Mouse (Mus musculus): Measurements from ENCODE around the gene Gnb4. TPM values are rescaled to one million over a fixed set of nuclear protein-coding genes. Genes with fewer than 3 reads are reported as not detected.

Gene Gnb4
- polyA plus RNA-seq, 1 experiment: 0.05 TPM

- H3K9me3 ChIP-seq (ENCODE audit: control insufficient read depth, low read length): no peaks in the 10 kb centered on the region
- H3K27me3 ChIP-seq (ENCODE audit: control insufficient read depth): no peaks in the 10 kb centered on the region
- TF ChIP-seq TAL1 (IDR thresholded peaks at IDR 0.05; ENCODE audit: low read length) (no peak), GATA1 (IDR thresholded peaks at IDR 0.05; ENCODE audit: low read length) (no peak)
- no peaks in the 10 kb centered on the region for H3K36me3 ChIP-seq (ENCODE audit: control insufficient read depth)
- no peak overlapping the region for H3K4me3 ChIP-seq (replicated peaks)
- H3K4me1 ChIP-seq (ENCODE audit: control insufficient read depth): peaks cover 5% of the 10 kb centered on the region
Measured at GRCm38 (mm10) chr3:32599328-32599727, 17.1 kb downstream of the Gnb4 start.

DNA sequence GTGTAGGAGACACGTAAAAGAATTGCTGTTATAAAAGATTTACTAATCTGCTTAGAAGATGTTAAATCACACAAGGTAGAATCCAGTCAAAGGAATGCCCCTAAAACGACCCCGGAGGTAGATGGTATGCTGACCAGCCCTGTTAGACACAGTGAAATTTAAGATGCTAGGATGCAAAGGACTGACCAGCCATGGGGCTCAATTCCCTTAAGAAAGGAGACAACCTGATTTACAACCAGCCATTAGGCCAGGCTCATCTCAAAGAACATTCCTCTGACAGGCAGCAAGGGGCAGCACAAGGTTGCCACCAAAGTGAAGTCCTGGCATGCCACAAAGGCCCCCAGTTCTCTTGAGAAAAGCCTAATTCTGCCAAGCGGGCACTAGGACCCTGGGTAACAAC, 21.3 kb downstream of the Gnb4 start:
- TF ChIP-seq TAL1 (IDR thresholded peaks at IDR 0.05; ENCODE audit: low read length) (no peak), GATA1 (IDR thresholded peaks at IDR 0.05; ENCODE audit: low read length) (no peak)
- no peak overlapping the region for H3K4me3 ChIP-seq (replicated peaks)

DNA sequence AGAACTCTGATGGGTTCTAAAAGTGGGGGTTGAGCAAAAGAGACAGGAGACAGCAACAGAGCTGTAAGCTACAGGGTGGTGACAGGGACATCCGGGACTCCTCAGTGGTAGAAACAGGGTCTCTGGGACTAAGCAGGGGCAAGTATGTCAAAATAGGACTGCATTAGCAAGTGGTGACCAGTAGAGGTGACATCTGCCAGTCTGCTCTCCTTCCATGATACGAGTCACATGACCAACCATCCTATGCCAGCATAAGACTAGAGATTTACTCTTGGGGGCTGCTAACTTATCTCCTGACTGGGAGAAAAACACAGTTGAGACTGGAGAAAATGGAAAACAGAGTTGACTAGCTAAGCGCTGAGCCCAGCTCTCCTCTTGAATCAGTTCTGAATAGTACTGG, 30.1 kb downstream of the Gnb4 start:
- H3K4me3 ChIP-seq (replicated peaks): no peak overlapping the region
- H3K9me3 ChIP-seq (ENCODE audit: control insufficient read depth, low read length): no peaks in the 10 kb centered on the region
- H3K36me3 ChIP-seq (ENCODE audit: control insufficient read depth): peaks cover 14% of the 10 kb centered on the region
- TF ChIP-seq GATA1 (IDR thresholded peaks at IDR 0.05; ENCODE audit: low read length) (no peak), TAL1 (IDR thresholded peaks at IDR 0.05; ENCODE audit: low read length) (no peak)
- H3K4me1 ChIP-seq (ENCODE audit: control insufficient read depth): no peaks in the 10 kb centered on the region
- H3K27me3 ChIP-seq (ENCODE audit: control insufficient read depth): no peaks in the 10 kb centered on the region

More for the DNA sequence above, 21.3 kb downstream of the Gnb4 start:
- Histone ChIP-seq H3K9me3 (ENCODE audit: control insufficient read depth, low read length) (no peaks in the 10 kb centered on the region), H3K27me3 (ENCODE audit: control insufficient read depth) (no peaks in the 10 kb centered on the region), H3K4me1 (ENCODE audit: control insufficient read depth) (peaks cover 5% of the 10 kb centered on the region), H3K36me3 (ENCODE audit: control insufficient read depth) (no peaks in the 10 kb centered on the region)

DNA sequence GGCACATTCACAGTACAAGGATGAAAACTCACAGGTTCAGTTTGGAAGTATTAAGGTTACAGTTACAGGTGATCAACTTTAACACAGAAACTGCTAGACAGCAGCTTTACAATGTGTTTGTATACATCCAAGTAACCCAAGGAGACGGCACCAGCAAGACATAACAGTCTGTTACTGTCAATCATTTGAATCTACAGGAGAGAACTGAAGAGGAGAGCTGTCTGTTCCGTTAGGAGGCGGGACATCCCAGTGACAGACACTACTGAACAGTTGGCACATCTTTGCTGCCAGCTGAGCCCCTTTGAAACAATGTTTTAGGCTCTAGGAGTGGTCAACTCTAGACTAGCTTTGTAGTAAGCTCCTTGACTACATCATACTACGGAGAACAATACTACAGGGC, 32.9 kb downstream of the Gnb4 start:
- H3K9me3 ChIP-seq (ENCODE audit: control insufficient read depth, low read length): no peaks in the 10 kb centered on the region
- no peaks in the 10 kb centered on the region for H3K27me3 ChIP-seq (ENCODE audit: control insufficient read depth)
- TF ChIP-seq GATA1 (IDR thresholded peaks at IDR 0.05; ENCODE audit: low read length) (no peak), TAL1 (IDR thresholded peaks at IDR 0.05; ENCODE audit: low read length) (no peak)
- H3K4me1 ChIP-seq (ENCODE audit: control insufficient read depth): no peaks in the 10 kb centered on the region
- peaks cover 28% of the 10 kb centered on the region for H3K36me3 ChIP-seq (ENCODE audit: control insufficient read depth)
- no peak overlapping the region for H3K4me3 ChIP-seq (replicated peaks)

- peaks cover 41% of the 10 kb centered on the region for H3K36me3 ChIP-seq (ENCODE audit: control insufficient read depth)
- H3K4me1 ChIP-seq (ENCODE audit: control insufficient read depth): no peaks in the 10 kb centered on the region
- no peak for TF ChIP-seq TAL1 (IDR thresholded peaks at IDR 0.05; ENCODE audit: low read length)
- TF ChIP-seq GATA1 (IDR thresholded peaks at IDR 0.05; ENCODE audit: low read length): no peak
- H3K9me3 ChIP-seq (ENCODE audit: control insufficient read depth, low read length): no peaks in the 10 kb centered on the region
- no peak overlapping the region for H3K4me3 ChIP-seq (replicated peaks)
- H3K27me3 ChIP-seq (ENCODE audit: control insufficient read depth): no peaks in the 10 kb centered on the region
Measured at GRCm38 (mm10) chr3:32581911-32582310, 34.5 kb downstream of the Gnb4 start.

DNA sequence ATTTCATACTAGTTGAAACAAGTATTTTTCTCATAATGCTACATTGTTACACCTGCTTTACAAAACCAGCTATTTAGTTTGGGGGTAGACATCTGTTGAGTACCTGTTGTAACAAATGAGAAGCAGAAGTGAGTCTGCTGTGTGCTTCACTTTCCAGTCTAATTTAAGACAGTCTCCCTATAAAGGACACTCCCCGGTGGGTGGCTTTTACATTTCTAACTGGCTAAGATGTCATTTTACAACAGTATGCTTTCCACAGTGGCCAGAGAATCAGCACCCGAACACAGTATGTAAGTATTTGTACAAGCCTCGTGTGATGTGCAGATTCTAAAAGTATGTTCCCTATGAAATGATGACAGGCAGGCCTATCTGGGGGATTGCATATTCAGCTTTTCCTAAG, 35.6 kb downstream of the Gnb4 start:
- H3K36me3 ChIP-seq (ENCODE audit: control insufficient read depth): peaks cover 52% of the 10 kb centered on the region

GRCm38 (mm10) chr3:32578772-32579171, 37.6 kb downstream of the Gnb4 start:
- Histone ChIP-seq H3K4me3 (replicated peaks) (no peak overlapping the region), H3K36me3 (ENCODE audit: control insufficient read depth) (peaks cover 69% of the 10 kb centered on the region), H3K9me3 (ENCODE audit: control insufficient read depth, low read length) (no peaks in the 10 kb centered on the region), H3K4me1 (ENCODE audit: control insufficient read depth) (no peaks in the 10 kb centered on the region), H3K27me3 (ENCODE audit: control insufficient read depth) (no peaks in the 10 kb centered on the region)
- TF ChIP-seq TAL1 (IDR thresholded peaks at IDR 0.05; ENCODE audit: low read length) (no peak), GATA1 (IDR thresholded peaks at IDR 0.05; ENCODE audit: low read length) (no peak)

More for the DNA sequence above, 35.6 kb downstream of the Gnb4 start:
- Histone ChIP-seq H3K9me3 (ENCODE audit: control insufficient read depth, low read length) (no peaks in the 10 kb centered on the region), H3K27me3 (ENCODE audit: control insufficient read depth) (no peaks in the 10 kb centered on the region), H3K4me1 (ENCODE audit: control insufficient read depth) (no peaks in the 10 kb centered on the region), H3K4me3 (replicated peaks) (no peak overlapping the region)
- TF ChIP-seq GATA1 (IDR thresholded peaks at IDR 0.05; ENCODE audit: low read length): no peak
- no peak for TF ChIP-seq TAL1 (IDR thresholded peaks at IDR 0.05; ENCODE audit: low read length)

DNA sequence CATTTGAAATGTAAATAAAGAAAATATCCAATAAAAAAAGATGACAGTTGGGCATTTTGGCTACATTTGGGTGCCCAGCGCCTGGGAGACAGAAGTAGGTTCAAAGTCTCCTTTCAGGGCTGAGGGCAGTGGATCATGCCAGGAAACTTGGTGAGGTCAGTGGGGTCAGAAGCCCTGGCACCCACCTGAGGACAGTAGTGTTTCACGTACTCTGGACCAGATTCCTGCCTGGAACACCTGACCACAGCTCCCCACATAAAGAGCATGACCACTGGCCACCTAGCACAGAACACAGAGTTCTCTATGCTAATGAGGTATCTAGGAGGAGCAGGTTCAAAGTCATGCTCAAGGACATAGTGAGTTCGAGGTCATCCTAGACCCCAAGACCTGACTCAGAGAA, 41.2 kb downstream of the Gnb4 start:
- H3K4me1 ChIP-seq (ENCODE audit: control insufficient read depth): no peaks in the 10 kb centered on the region
- H3K9me3 ChIP-seq (ENCODE audit: control insufficient read depth, low read length): no peaks in the 10 kb centered on the region
- TF ChIP-seq GATA1 (IDR thresholded peaks at IDR 0.05; ENCODE audit: low read length): no peak
- no peak for TF ChIP-seq TAL1 (IDR thresholded peaks at IDR 0.05; ENCODE audit: low read length)
- H3K36me3 ChIP-seq (ENCODE audit: control insufficient read depth): peaks cover 74% of the 10 kb centered on the region
- no peaks in the 10 kb centered on the region for H3K27me3 ChIP-seq (ENCODE audit: control insufficient read depth)
- no peak overlapping the region for H3K4me3 ChIP-seq (replicated peaks)

- Histone ChIP-seq H3K9me3 (ENCODE audit: control insufficient read depth, low read length) (no peaks in the 10 kb centered on the region), H3K4me3 (replicated peaks) (no peak overlapping the region), H3K36me3 (ENCODE audit: control insufficient read depth) (peaks cover 81% of the 10 kb centered on the region), H3K27me3 (ENCODE audit: control insufficient read depth) (no peaks in the 10 kb centered on the region), H3K4me1 (ENCODE audit: control insufficient read depth) (no peaks in the 10 kb centered on the region)
- TF ChIP-seq TAL1 (IDR thresholded peaks at IDR 0.05; ENCODE audit: low read length): no peak
- TF ChIP-seq GATA1 (IDR thresholded peaks at IDR 0.05; ENCODE audit: low read length): no peak
Measured at GRCm38 (mm10) chr3:32573881-32574280, 42.5 kb downstream of the Gnb4 start.

GRCm38 (mm10) chr3:32573086-32573485, 43.3 kb downstream of the Gnb4 start:
- no peak for TF ChIP-seq GATA1 (IDR thresholded peaks at IDR 0.05; ENCODE audit: low read length)
- no peak for TF ChIP-seq TAL1 (IDR thresholded peaks at IDR 0.05; ENCODE audit: low read length)
- H3K36me3 ChIP-seq (ENCODE audit: control insufficient read depth): peaks cover 86% of the 10 kb centered on the region
- H3K27me3 ChIP-seq (ENCODE audit: control insufficient read depth): no peaks in the 10 kb centered on the region
- no peaks in the 10 kb centered on the region for H3K4me1 ChIP-seq (ENCODE audit: control insufficient read depth)
- no peak overlapping the region for H3K4me3 ChIP-seq (replicated peaks)
- H3K9me3 ChIP-seq (ENCODE audit: control insufficient read depth, low read length): peaks cover 5% of the 10 kb centered on the region; the same call in 1 of the 2 replicates
